Mouse (Mus musculus) lung, postnatal 0 days (tissue): ENCODE data around the gene Gpn2.

ENCODE experiments used
- CTCF ChIP-seq: IDR thresholded peaks from 2 replicates; pipeline ENCODE4 v1.5.1; 2016; ENCODE audit warnings: antibody characterized with exemption, mild to moderate bottlenecking
- EP300 ChIP-seq: IDR thresholded peaks from 2 replicates; pipeline ENCODE4 v1.6.1; 2016; ENCODE audit warnings: antibody characterized with exemption, mild to moderate bottlenecking, control low read depth

DNA sequence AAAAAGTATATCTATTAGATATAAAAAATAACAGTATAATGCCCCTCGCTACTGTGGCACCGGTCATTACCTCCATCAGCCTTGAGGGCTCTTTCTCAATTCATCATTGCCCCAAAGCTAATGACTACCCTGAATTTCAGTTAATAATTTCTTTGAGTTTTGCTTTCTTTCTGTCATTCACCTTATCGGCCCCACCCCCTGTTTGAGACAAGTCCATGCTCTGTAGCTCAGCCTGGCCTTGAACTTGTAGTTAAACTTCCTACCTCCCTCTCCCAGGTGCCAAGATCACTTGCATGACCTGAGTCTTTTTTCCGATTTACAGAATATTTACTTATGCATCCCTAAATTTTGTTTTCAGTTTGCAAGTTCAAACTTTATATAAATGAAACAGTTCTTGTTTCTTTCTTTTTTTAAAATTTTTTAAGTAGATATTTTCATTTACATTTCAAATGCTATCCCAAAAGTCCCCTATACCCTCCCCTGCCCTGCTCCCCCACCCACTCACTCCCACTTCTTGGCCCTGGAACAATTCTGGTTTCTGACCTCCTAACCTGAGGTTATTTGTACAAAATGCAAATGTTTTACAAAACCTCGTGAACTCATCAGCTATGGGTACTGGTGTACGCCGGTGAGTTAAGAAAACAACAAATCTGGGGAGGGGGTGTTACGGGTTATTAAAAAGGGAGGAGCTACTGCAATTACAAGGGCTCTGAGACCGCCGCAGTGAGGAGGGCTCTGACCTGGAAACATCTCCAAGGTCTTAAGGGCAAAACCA is 14.7 kb upstream of the Gpn2 start:
- no peak for TF ChIP-seq CTCF
- TF ChIP-seq EP300: no peak
